Mouse (Mus musculus) kidney, adult 2 months (tissue): ENCODE measurements around the gene Gm20422. TPM values are rescaled to one million over a fixed set of nuclear protein-coding genes. Genes with fewer than 3 reads are reported as not detected.
"Not testable (repeated sequence)": the region's sequence is repeated elsewhere in the genome, so short reads cannot be mapped to it uniquely, and the experiment has no call there.

ENCODE experiments used
- DNase-seq: peaks from one replicate; pipeline ENCODE4 v3.0.0; 2021
- H3K27ac ChIP-seq: fragments of 200-500 bp; 2 replicates; pipeline ENCODE4 v1.5.1; 2012; ENCODE audit warnings: low read depth, low read length, control low read depth, inconsistent platforms; ENCODE audit not compliant: insufficient read depth
- H3K27me3 ChIP-seq: fragments of 200-500 bp; replicated peaks from 2 replicates; pipeline ENCODE4 v1.6.1; 2012; ENCODE audit warnings: mild to moderate bottlenecking, moderate library complexity, low read length, inconsistent platforms; ENCODE audit not compliant: control insufficient read depth, insufficient read depth
- H3K36me3 ChIP-seq: fragments of 200-500 bp; 2 replicates; pipeline ENCODE4 v1.6.1; 2012; ENCODE audit warnings: mild to moderate bottlenecking, moderate library complexity, low read length, inconsistent platforms; ENCODE audit not compliant: control insufficient read depth, insufficient read depth
- H3K4me1 ChIP-seq: fragments of 200-500 bp; 2 replicates; pipeline ENCODE4 v1.6.1; 2011; ENCODE audit warnings: low read length; ENCODE audit not compliant: control insufficient read depth, insufficient read depth
- H3K4me3 ChIP-seq: fragments of 200-500 bp; 2 replicates; pipeline ENCODE4 v1.5.1; 2011; ENCODE audit warnings: mild to moderate bottlenecking, low read depth, low read length, control low read depth; ENCODE audit not compliant: insufficient read depth
- CTCF ChIP-seq: fragments of 200-500 bp; conservative IDR thresholded peaks from 2 replicates; pipeline ENCODE4 v1.5.1; 2011; ENCODE audit warnings: low read depth, mild to moderate bottlenecking, control low read depth, low read length, moderate library complexity, mixed read lengths; ENCODE audit not compliant: insufficient read depth, insufficient read length
- POLR2A ChIP-seq: fragments of 200-500 bp; IDR thresholded peaks from one replicate; pipeline ENCODE4 v1.6.1; 2011; ENCODE audit warnings: low read depth, low read length, control low read depth
- WGBS: fragments of 180-500 bp; shearing (Covaris S2); methylation state at CpG from one replicate; pipeline ENCODE4 v1.1.7; 2018; 5-methylcytosine and 5-hydroxymethylcytosine counted together
- polyA plus RNA-seq: library from polyadenylated mRNA; depleted of rRNA; stranded (reverse); fragments of >200 nt; gene quantifications from 2 replicates; pipeline ENCODE4 v1.2.3, GENCODE M21; 2012; rRNA removed

Gene Gm20422
- polyA plus RNA-seq, 1 experiment = 0.23 TPM

DNA sequence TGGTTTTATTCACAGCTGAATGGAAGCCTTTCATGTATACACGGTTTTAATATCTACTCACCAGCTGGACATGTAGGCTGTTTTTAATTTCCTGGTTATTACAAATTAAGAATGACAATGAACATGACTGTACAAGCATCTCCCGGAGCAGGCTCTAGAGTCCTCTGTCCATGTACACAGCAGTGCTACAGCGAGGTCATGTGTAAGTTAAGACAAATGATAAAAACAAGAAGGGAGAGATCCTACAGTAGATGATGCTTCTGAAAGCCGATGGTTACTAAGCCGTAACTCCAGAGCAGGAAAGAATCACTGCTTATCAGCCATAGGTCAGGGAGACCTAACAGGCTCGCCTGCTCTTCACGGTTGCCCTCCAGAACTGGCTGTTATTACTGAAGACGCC is 61.2 kb downstream of the Gm20422 start:
- Histone ChIP-seq H3K4me3 (no peak overlapping the region), H3K27ac (no peak overlapping the region), H3K36me3 (peaks cover 17% of the 10 kb centered on the region), H3K27me3 (no peaks in the 10 kb centered on the region), H3K4me1 (peaks cover 5% of the 10 kb centered on the region)
- TF ChIP-seq CTCF = no peak
- no peak for TF ChIP-seq POLR2A
- no peak for DNase-seq
- 78% methylated on average over 8 of the region's 8 CpGs for WGBS

DNA sequence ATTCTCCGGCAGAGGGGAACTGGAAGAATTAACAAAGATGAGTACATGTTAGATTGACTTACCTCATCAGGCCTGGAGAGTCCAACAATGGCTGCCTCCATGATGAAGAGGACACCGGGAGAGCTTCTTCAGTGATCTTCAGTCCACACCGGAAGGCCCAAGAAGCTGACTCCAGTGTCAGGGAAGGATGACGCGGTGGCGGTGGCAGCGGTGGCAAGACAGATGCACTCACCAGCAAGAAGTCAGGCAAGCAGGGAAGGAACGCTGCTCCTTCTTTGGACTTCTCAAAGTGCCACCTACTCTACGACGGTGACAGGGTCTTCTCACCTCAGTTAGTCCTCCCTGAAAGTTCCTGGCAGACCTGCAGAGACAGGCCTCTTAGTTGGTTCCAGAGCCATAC is 64.1 kb downstream of the Gm20422 start, which contains the start of gene Zfp869:
TSS of gene Zfp869 (minus strand) at position 101 of the 400 bp plus-strand sequence.
- H3K27ac ChIP-seq, H3K4me1 ChIP-seq, DNase-seq, H3K27me3 ChIP-seq, H3K4me3 ChIP-seq: not testable (repeated sequence)
- peaks cover 43% of the 10 kb centered on the region for H3K36me3 ChIP-seq
- 95% methylated on average over 10 of the region's 10 CpGs for WGBS

DNA sequence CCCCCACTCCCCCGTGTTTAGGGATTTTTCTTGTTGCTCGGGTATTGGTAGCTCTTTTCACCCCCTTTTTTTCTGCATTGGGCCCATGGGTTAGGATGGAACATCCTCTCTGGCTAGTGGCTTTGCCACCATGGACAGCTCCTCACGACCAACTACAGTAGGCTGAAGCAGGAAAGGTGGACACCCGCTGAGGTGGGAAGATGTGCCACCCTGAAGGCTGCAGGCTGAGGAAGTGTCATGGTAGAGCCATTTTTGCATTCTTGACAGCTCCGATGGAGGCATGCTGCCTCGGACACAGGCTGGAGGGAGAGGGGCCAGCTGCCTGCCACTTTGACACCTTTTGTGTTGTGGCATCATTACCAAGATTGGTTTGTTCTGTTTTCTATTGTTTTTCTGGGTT is 72.9 kb downstream of the Gm20422 start:
- no peak for TF ChIP-seq POLR2A
- no peak for TF ChIP-seq CTCF
- 80% methylated on average over 6 of the region's 6 CpGs for WGBS
- DNase-seq = no peak

More for the DNA sequence above, 72.9 kb downstream of the Gm20422 start:
- H3K27ac ChIP-seq = no peak overlapping the region
- no peaks in the 10 kb centered on the region for H3K27me3 ChIP-seq
- H3K4me3 ChIP-seq = no peak overlapping the region
- H3K4me1 ChIP-seq = 0 out of 2 replicates have a peak, but pooled peaks cover 2% of the 10 kb centered on the region
- peaks cover 14% of the 10 kb centered on the region for H3K36me3 ChIP-seq

Other genes with a start within 250 kb of the Gm20422 start
- 4.0 and 4.3 TPM in 2 replicates for gene Zfp868, start 149.3 kb downstream of the Gm20422 start, polyA plus RNA-seq
- 0.80 and 0.97 TPM in 2 replicates for gene Zfp964, start 120.4 kb downstream of the Gm20422 start, polyA plus RNA-seq
- 3.3 and 4.2 TPM in 2 replicates for gene Zfp869, start 64.2 kb downstream of the Gm20422 start, polyA plus RNA-seq
- gene Zfp963, start 24.9 kb downstream of the Gm20422 start, polyA plus RNA-seq = 1.9 and 2.5 TPM in 2 replicates
- gene Atp13a1, start 16.3 kb upstream of the Gm20422 start, polyA plus RNA-seq = 59.9 and 81.3 TPM in 2 replicates
- gene Zfp866, start 16.3 kb upstream of the Gm20422 start, polyA plus RNA-seq = 8.5 and 11.3 TPM in 2 replicates
- gene Gmip, start 33.8 kb upstream of the Gm20422 start, polyA plus RNA-seq = 15.8 and 15.9 TPM in 2 replicates
- 6.4 and 6.7 TPM in 2 replicates for gene Lpar2, start 47.5 kb upstream of the Gm20422 start, polyA plus RNA-seq
- 3.6 and 3.9 TPM in 2 replicates for gene Pbx4, start 57.6 kb upstream of the Gm20422 start, polyA plus RNA-seq
- gene Cilp2, start 112.8 kb upstream of the Gm20422 start, polyA plus RNA-seq = 0.11 and 0.16 TPM in 2 replicates
- 1.3 and 1.5 TPM in 2 replicates for gene Tssk6, start 127.3 kb upstream of the Gm20422 start, polyA plus RNA-seq
- 283 and 372 TPM in 2 replicates for gene Ndufa13, start 127.7 kb upstream of the Gm20422 start, polyA plus RNA-seq
- 3.9 and 5.6 TPM in 2 replicates for gene Yjefn3, start 127.8 kb upstream of the Gm20422 start, polyA plus RNA-seq
- gene Gatad2a, start 221.5 kb upstream of the Gm20422 start, polyA plus RNA-seq = 60.1 and 60.9 TPM in 2 replicates